Mouse (Mus musculus) small intestine, adult 2 months (tissue): Measurements from ENCODE around the gene Cd47.

Experiments used
- CTCF ChIP-seq: fragments of 200-500 bp; IDR thresholded peaks from 2 replicates; pipeline ENCODE4 v1.5.1; 2012; ENCODE audit warnings: low read depth, mild to moderate bottlenecking, control low read depth, inconsistent platforms, low read length, moderate library complexity, mixed read lengths; ENCODE audit not compliant: insufficient replicate concordance, insufficient read length; ENCODE audit errors: extremely low read depth
- POLR2A ChIP-seq: fragments of 200-500 bp; IDR thresholded peaks from 2 replicates; pipeline ENCODE4 v1.6.1; 2012; ENCODE audit warnings: low read depth, mild to moderate bottlenecking, control low read depth, inconsistent platforms, low read length, moderate library complexity

- TF ChIP-seq POLR2A, result no peak
- no peak for TF ChIP-seq CTCF
Measured at GRCm38 (mm10) chr16:49839681-49840535, 39.6 kb downstream of the Cd47 start.
